Mouse (Mus musculus) layer of hippocampus, postnatal 25 days (tissue): ENCODE measurements around the gene Ly6g5b. TPM values are rescaled to one million over a fixed set of nuclear protein-coding genes. Genes with fewer than 3 reads are reported as not detected.

ENCODE experiments used
- DNase-seq, 2 experiments: peaks; one replicate each; pipeline ENCODE4 v3.0.0; 2022; ENCODE audit warnings: mixed read lengths in 2 of 2, low spot score in 1 of 2; ENCODE audit errors: extremely low spot score in 1 of 2
- total RNA-seq, 2 experiments: library from RNA; stranded (reverse); gene quantifications; 2 replicates each; pipeline ENCODE4 v1.2.3; 2021

The Ly6g5b gene
- total RNA-seq = under 1 TPM; 0.42 to 0.54 TPM

- no peak for DNase-seq
Observed at GRCm38 (mm10) chr17:35115046-35116019, at the start of gene Ly6g5b. Gene Ly6g5b, minus strand, starts transcription at chr17:35115428.

GRCm38 (mm10) chr17:35164218-35164567, 49.0 kb upstream of the Ly6g5b start:
- peak in 1 of 2 experiments; percentile 40 for DNase-seq

- no peak for DNase-seq
Observed at GRCm38 (mm10) chr17:35163326-35164081, 48.3 kb upstream of the Ly6g5b start.

GRCm38 (mm10) chr17:35162730-35163129, 47.5 kb upstream of the Ly6g5b start:
- DNase-seq = no peak

- no peak for DNase-seq
Observed at GRCm38 (mm10) chr17:35162121-35162520, 46.9 kb upstream of the Ly6g5b start.

GRCm38 (mm10) chr17:35161421-35161820, 46.2 kb upstream of the Ly6g5b start:
- no peak for DNase-seq

- no peak for DNase-seq
Observed at GRCm38 (mm10) chr17:35159638-35160037, 44.4 kb upstream of the Ly6g5b start.

- no peak for DNase-seq
Observed at GRCm38 (mm10) chr17:35158850-35159593, 43.8 kb upstream of the Ly6g5b start.

GRCm38 (mm10) chr17:35157661-35158175, 42.5 kb upstream of the Ly6g5b start:
- DNase-seq = no peak

GRCm38 (mm10) chr17:35157254-35157653, 42.0 kb upstream of the Ly6g5b start:
- no peak for DNase-seq

- no peak for DNase-seq
Observed at GRCm38 (mm10) chr17:35156461-35157200, 41.4 kb upstream of the Ly6g5b start.

GRCm38 (mm10) chr17:35155451-35155850, 40.2 kb upstream of the Ly6g5b start:
- no peak for DNase-seq

- no peak for DNase-seq
Observed at GRCm38 (mm10) chr17:35154616-35155015, 39.4 kb upstream of the Ly6g5b start.

- no peak for DNase-seq
Observed at GRCm38 (mm10) chr17:35153931-35154330, 38.7 kb upstream of the Ly6g5b start.

- no peak for DNase-seq
Observed at GRCm38 (mm10) chr17:35153077-35153476, 37.8 kb upstream of the Ly6g5b start.

- DNase-seq = no peak
Observed at GRCm38 (mm10) chr17:35152121-35152520, 36.9 kb upstream of the Ly6g5b start.

GRCm38 (mm10) chr17:35147922-35148639, 32.9 kb upstream of the Ly6g5b start:
- no peak for DNase-seq

- no peak for DNase-seq
Observed at GRCm38 (mm10) chr17:35147348-35147747, 32.1 kb upstream of the Ly6g5b start.

- no peak for DNase-seq
Observed at GRCm38 (mm10) chr17:35146139-35146538, 30.9 kb upstream of the Ly6g5b start.
